Mouse (Mus musculus) megakaryocyte, adult 5-6 weeks (primary cell): Measurements from ENCODE around the gene Tsga10. TPM values are rescaled to one million over a fixed set of nuclear protein-coding genes. Genes with fewer than 3 reads are reported as not detected.
"Not testable (repeated sequence)": the region's sequence is repeated elsewhere in the genome, so short reads cannot be mapped to it uniquely, and the experiment has no call there.

Experiments
- ATAC-seq: 2 replicates; pipeline ENCODE4 v1.8.0; 2016; ENCODE audit warnings: mild to moderate bottlenecking, inconsistent platforms; ENCODE audit not compliant: poor library complexity, severe bottlenecking
- total RNA-seq, 2 experiments: library from RNA; stranded (forward) in 1 of 2; stranded (reverse) in 1 of 2; fragments of 153-499, 151-499 nt in 1 of 2; fragments of 221-1000, 200-1000 nt in 1 of 2; gene quantifications; 2 replicates each; pipeline versions ENCODE4 v1.2.3 to v1.2.4; 2015 to 2017

The Tsga10 gene
- total RNA-seq, 2 experiments from 2014 or later = 12.5 to 14.1 TPM

DNA sequence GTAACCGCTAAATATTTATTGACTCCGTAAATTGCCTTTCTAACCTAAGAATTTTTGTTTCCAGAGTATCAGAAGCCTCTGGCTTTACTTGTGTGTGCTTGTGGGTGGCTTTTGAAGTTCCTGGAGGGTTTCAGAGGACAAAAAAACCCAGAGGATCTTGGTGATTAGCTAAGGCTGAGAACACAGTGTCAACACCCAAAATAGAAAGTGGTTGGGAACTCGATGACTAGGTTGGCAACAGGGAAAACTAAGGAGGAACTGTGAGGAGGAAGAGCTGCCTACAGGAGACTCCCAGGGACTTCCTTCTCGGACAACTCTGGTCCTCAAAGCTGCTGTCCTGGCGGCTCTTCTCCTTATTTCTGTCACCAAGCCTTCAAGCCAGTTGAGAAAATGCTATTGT, 145.1 kb downstream of the Tsga10 start:
- ATAC-seq = no peak

DNA sequence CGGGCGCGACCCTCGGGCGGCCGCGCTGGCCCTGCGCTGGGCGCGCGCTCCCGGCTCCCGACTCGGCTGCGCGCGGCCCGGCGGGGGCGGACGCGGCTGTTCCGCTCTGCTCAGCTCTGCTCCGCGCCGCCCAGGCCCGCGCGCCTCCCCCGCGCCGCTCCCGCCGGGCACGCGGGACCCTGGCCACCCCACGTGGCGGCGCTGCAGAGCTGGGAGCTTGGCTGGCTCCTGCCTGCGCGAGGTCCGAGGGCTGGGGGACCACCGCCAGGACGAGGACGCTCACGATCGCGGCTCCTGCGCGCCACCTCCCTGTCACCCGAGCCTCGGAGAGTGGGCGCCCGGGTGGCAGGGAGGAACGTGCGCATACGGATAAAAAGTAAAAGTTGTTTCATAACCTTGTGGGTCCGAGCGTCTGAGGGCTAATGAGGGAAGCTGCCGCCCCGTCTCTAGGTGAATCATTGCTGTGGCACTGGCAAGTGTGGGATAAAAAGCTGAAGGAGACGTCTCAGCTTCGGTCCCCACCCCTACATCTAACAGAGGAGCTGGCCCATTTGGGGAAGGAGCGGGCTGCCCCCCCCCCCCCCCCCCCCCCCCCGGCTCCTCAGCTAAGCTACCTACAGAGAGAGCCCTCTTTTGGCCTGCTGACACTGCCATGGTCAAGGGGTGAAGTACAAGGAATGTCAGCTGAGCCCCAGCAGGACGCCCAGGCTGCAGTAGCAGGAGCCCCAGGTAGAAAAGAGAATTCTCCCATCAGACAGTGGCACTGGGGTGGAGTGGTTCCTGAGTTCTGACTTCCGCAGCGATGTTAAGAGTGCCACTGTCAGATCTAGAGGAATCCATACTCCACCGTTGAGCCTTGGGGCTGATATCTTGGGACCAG, 146.2 kb downstream of the Tsga10 start, which contains the start of gene 2010300C02Rik:
2010300C02Rik (minus strand) TSS at position 325 of the 880 bp plus-strand sequence.
- peak; percentile 56 for ATAC-seq

- no peak for ATAC-seq
Measured at GRCm38 (mm10) chr1:37719030-37719723, 147.1 kb downstream of the Tsga10 start.

GRCm38 (mm10) chr1:37718516-37718915, 147.7 kb downstream of the Tsga10 start:
- no peak for ATAC-seq

- ATAC-seq = no peak
Measured at GRCm38 (mm10) chr1:37717415-37718195, 148.6 kb downstream of the Tsga10 start.

DNA sequence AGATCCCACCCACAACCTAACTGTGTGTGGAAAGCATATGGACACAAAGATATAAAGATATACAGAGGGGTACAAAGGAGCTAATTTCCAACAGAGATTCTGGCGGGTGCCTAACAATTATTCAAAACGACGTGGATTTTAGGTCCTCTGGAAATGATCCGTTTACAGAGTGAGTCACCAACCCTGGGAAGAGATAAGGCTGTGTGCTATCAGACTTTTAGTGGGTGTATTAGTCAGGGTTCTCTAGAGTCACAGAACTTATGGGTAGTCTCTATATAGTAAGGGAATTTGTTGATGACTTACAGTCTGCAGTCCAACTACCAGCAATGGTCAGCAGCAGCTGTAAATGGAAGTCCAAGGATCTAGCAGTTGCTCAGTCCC, 153.9 kb downstream of the Tsga10 start:
- not testable (repeated sequence) for ATAC-seq

DNA sequence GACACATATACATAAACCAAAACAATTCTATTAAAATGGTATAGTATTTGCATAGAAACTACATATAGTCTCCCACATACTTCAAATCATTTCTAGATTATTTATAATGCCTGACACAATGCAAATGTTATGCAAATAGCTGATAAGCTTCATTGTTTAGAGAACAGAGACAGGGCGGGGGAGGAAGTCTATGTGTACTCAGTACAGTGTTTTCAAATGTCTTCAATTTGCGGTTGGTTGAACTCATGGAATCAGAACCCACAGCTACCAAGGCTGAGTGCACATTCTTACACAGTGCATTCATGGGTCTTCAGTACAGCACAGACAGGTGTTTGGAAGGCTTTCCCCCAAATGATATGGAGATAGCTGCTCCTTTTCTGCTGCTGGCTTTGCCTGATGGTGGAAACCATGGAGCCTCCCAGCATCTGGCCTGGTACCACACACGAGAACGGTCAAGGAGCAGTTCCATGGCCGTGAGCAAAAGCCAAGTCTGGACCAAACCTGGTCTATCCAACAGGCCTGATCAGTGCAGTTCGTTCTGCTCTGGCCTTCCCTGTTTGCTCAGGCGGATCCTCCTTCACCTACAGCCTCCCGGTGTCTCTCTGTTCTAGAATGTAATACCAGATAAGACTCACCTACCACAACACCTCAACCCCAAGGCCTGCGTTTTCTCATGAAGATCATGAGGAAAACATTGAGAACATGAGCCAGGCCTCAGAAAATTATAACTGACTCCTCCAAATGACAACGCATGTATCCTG, 154.5 kb downstream of the Tsga10 start:
- no peak for ATAC-seq

DNA sequence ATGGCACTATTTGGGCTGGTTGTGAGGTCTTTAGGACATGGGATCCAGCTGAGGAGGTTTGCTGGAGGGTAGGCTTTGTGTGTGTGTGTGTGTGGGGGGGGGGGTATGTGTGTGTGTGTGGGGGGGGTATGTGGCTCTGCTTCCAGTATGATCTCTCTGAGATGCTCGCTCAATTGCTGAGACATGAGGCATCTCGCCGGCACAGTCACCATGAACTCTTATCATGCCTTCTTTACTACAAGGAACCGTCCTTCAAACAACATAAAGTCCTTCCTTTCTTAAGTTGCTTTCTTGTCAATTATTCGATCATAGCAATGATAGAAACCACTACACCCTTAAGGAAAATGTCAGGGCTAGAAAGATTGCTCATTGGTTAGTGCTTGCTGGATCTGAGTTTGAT, 155.1 kb downstream of the Tsga10 start:
- ATAC-seq = no peak

DNA sequence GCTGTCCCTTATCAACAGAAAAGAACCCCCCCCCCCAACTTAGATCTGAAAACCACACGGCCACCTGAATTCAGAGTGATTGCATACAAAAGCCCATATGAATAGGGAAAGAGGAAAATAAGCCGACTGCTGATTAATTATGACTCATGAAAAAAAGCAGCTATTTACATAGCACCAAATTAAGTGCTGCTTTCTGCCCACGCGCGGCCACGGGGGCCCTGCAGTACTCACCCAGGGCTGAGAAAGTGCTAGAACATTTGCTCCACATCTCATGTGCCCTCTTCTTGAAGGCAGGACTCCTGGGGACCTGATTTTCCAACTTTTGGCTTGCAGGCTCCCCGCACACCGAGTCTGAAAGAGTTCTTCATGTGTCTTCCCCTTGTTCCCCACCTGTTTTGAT, 156.5 kb downstream of the Tsga10 start:
- no peak for ATAC-seq

DNA sequence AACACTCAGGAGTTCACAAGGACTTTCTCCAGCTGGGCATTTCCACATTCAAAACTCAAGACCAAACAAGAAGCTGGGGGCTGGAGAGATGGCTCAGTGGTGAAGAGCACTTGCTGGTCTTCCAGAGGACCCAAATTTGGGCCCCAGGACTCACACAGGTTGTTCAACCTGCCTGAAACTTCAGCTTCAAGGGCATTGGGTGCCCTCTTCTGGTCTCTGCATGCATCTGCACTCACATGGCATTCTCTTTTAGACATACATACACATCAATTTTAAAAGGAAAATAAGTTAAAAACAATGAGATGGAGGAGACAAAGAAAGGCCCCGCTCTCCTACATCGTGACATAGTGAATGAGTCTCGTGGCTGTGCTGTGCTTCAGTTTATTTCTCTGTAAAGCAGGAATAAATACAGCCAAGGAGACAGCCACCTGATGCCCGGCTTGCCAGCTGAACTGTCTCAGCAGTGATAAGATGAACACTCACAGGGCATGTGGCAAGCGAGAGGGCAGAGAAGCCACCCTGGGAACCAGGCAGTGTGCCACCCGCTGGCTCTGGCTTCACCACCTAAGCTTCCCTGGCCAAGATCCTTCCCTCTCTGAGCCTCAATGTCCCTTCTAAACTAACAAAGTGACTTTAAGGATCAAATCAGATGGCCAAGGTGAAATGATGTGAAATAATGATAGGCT, 157.8 kb downstream of the Tsga10 start:
- ATAC-seq = no peak

Other genes starting within 250 kb of the Tsga10 start
- 0.11 and 0.34 TPM in 2 replicates for gene 2010300C02Rik, start 146.3 kb downstream of the Tsga10 start, total RNA-seq (2015)
- gene 2010300C02Rik, start 146.3 kb downstream of the Tsga10 start, total RNA-seq (2017) = not detected in 2 replicates
- gene Lipt1, start 5.3 kb upstream of the Tsga10 start, total RNA-seq (2015) = 1.9 and 2.0 TPM in 2 replicates
- 0.22 and 1.5 TPM in 2 replicates for gene Lipt1, start 5.3 kb upstream of the Tsga10 start, total RNA-seq (2017)
- 26.0 and 36.1 TPM in 2 replicates for gene Mitd1, start 24.0 kb upstream of the Tsga10 start, total RNA-seq (2015)
- 28.3 and 30.2 TPM in 2 replicates for gene Mitd1, start 24.0 kb upstream of the Tsga10 start, total RNA-seq (2017)
- 223 and 230 TPM in 2 replicates for gene Mrpl30, start 24.0 kb upstream of the Tsga10 start, total RNA-seq (2015)
- gene Mrpl30, start 24.0 kb upstream of the Tsga10 start, total RNA-seq (2017) = 174 and 190 TPM in 2 replicates
- gene Lyg2, start 50.1 kb upstream of the Tsga10 start, total RNA-seq (2015) = not detected in 2 replicates
- not detected in 2 replicates for gene Lyg2, start 50.1 kb upstream of the Tsga10 start, total RNA-seq (2017)
- gene Lyg1, start 91.3 kb upstream of the Tsga10 start, total RNA-seq (2015) = not detected in 2 replicates
- gene Lyg1, start 91.3 kb upstream of the Tsga10 start, total RNA-seq (2017) = not detected in 2 replicates
- 60.9 and 65.4 TPM in 2 replicates for gene Txndc9, start 131.5 kb upstream of the Tsga10 start, total RNA-seq (2015)
- 48.1 and 51.9 TPM in 2 replicates for gene Txndc9, start 131.5 kb upstream of the Tsga10 start, total RNA-seq (2017)
- 20.8 and 21.1 TPM in 2 replicates for gene Eif5b, start 131.6 kb upstream of the Tsga10 start, total RNA-seq (2015)
- gene Eif5b, start 131.6 kb upstream of the Tsga10 start, total RNA-seq (2017) = 7.6 and 14.3 TPM in 2 replicates